Mouse (Mus musculus) CH12.LX (cell line): ENCODE measurements around the gene Gm49318. TPM values are rescaled to one million over a fixed set of nuclear protein-coding genes. Genes with fewer than 3 reads are reported as not detected.

Experiments
- DNase-seq: peaks from one replicate; pipeline ENCODE4 v3.0.0-alpha.2; 2013; ENCODE audit errors: extremely low read depth
- H3K27ac ChIP-seq: 2 replicates; pipeline ENCODE4 v1.5.1; 2012; ENCODE audit warnings: low read depth, mild to moderate bottlenecking, control low read depth, moderate library complexity; ENCODE audit not compliant: insufficient read depth
- H3K27me3 ChIP-seq: replicated peaks from 2 replicates; pipeline ENCODE3; 2012; ENCODE audit warnings: inconsistent platforms
- H3K36me3 ChIP-seq, 2 experiments: replicated peaks in 1 of 2; 2 replicates each; pipeline versions ENCODE3 to v1.6.1; 2012; ENCODE audit warnings: inconsistent platforms in 1 of 2, low read length in 1 of 2, mild to moderate bottlenecking in 1 of 2, mixed read lengths in 1 of 2, moderate library complexity in 1 of 2; ENCODE audit not compliant: control insufficient read depth in 1 of 2, insufficient read depth in 1 of 2
- H3K4me1 ChIP-seq, 2 experiments: 2 replicates each; pipeline ENCODE4 v1.6.1; 2012; ENCODE audit warnings: inconsistent platforms in 1 of 2, moderate library complexity in 1 of 2; ENCODE audit not compliant: insufficient read depth in 2 of 2, control insufficient read depth in 1 of 2
- H3K4me2 ChIP-seq: 2 replicates; pipeline ENCODE4 v1.6.1; 2012; ENCODE audit warnings: low read depth, mild to moderate bottlenecking, control low read depth; ENCODE audit not compliant: poor library complexity, insufficient read depth, severe bottlenecking
- H3K4me3 ChIP-seq, 3 experiments: fragments of 150-350 bp in 1 of 3; sonication (generic) in 1 of 3; replicated peaks in 1 of 3; 2 replicates each; pipeline versions ENCODE3 to v1.5.1; 2011 to 2012; ENCODE audit warnings: low read depth in 2 of 3, low read length in 2 of 3, mild to moderate bottlenecking in 2 of 3, moderate library complexity in 2 of 3, control low read depth in 1 of 3, improper control_type of control experiment in 1 of 3, inconsistent platforms in 1 of 3, mixed read lengths in 1 of 3; ENCODE audit not compliant: poor library complexity in 1 of 3
- H3K79me2 ChIP-seq: replicated peaks from 2 replicates; pipeline ENCODE4 v1.6.1; 2012; ENCODE audit warnings: mild to moderate bottlenecking, moderate library complexity; ENCODE audit not compliant: control insufficient read depth, poor library complexity, insufficient read depth, severe bottlenecking; ENCODE audit errors: extremely low read depth
- H3K9ac ChIP-seq: 2 replicates; pipeline ENCODE4 v1.6.1; 2012; ENCODE audit warnings: low read depth, mild to moderate bottlenecking, control low read depth, moderate library complexity; ENCODE audit not compliant: insufficient read depth
- H3K9me3 ChIP-seq: replicated peaks from 2 replicates; pipeline ENCODE3; 2012; ENCODE audit warnings: low read length, inconsistent platforms, mixed read lengths
- CTCF ChIP-seq, 2 experiments: IDR thresholded peaks in 1 of 2; conservative IDR thresholded peaks in 1 of 2; 2 replicates each; pipeline ENCODE4 v1.5.1; 2011 to 2012; ENCODE audit warnings: low read depth in 2 of 2, low read length in 2 of 2, improper control_type of control experiment in 1 of 2, inconsistent platforms in 1 of 2, mild to moderate bottlenecking in 1 of 2, moderate library complexity in 1 of 2
- E2F4 ChIP-seq: IDR thresholded peaks from 2 replicates; pipeline ENCODE4 v1.6.1; 2011; ENCODE audit warnings: low read depth, low read length, improper control_type of control experiment; ENCODE audit not compliant: insufficient replicate concordance
- EP300 ChIP-seq: IDR thresholded peaks from 2 replicates; pipeline ENCODE4 v1.6.1; 2011; ENCODE audit warnings: low read length, improper control_type of control experiment
- ETS1 ChIP-seq: conservative IDR thresholded peaks from 2 replicates; pipeline ENCODE4 v1.6.1; 2012; ENCODE audit warnings: low read depth, mild to moderate bottlenecking, inconsistent platforms, low read length, improper control_type of control experiment, moderate library complexity
- HCFC1 ChIP-seq: IDR thresholded peaks from 2 replicates; pipeline ENCODE4 v1.6.1; 2012; ENCODE audit warnings: low read depth, mild to moderate bottlenecking, inconsistent platforms, low read length, improper control_type of control experiment
- IRF4 ChIP-seq: IDR thresholded peaks from 2 replicates; pipeline ENCODE4 v1.6.1; 2014; ENCODE audit warnings: low read depth, mild to moderate bottlenecking, inconsistent platforms, low read length, improper control_type of control experiment
- KAT2A ChIP-seq: IDR thresholded peaks from 2 replicates; pipeline ENCODE4 v1.6.1; 2012; ENCODE audit warnings: low read length, improper control_type of control experiment, inconsistent platforms; ENCODE audit not compliant: insufficient replicate concordance
- MAFK ChIP-seq: IDR thresholded peaks from 2 replicates; pipeline ENCODE4 v1.6.1; 2011; ENCODE audit warnings: low read length, improper control_type of control experiment; ENCODE audit not compliant: insufficient replicate concordance
- MAX ChIP-seq: IDR thresholded peaks from 2 replicates; pipeline ENCODE4 v1.6.1; 2011; ENCODE audit warnings: low read length, improper control_type of control experiment
- MXI1 ChIP-seq: IDR thresholded peaks from 2 replicates; pipeline ENCODE4 v1.6.1; 2011; ENCODE audit warnings: mild to moderate bottlenecking, low read depth, low read length, improper control_type of control experiment
- NRF1 ChIP-seq: IDR thresholded peaks from 2 replicates; pipeline ENCODE4 v1.6.1; 2014; ENCODE audit warnings: low read depth, mild to moderate bottlenecking, inconsistent platforms, low read length, improper control_type of control experiment, moderate library complexity
- RAD21 ChIP-seq: IDR thresholded peaks from 2 replicates; pipeline ENCODE4 v1.6.1; 2011; ENCODE audit warnings: low read depth, mild to moderate bottlenecking, low read length, improper control_type of control experiment, moderate library complexity
- SIN3A ChIP-seq: IDR thresholded peaks from 2 replicates; pipeline ENCODE4 v1.6.1; 2012; ENCODE audit warnings: low read length, improper control_type of control experiment, inconsistent platforms
- SMC3 ChIP-seq: IDR thresholded peaks from 2 replicates; pipeline ENCODE4 v1.6.1; 2011; ENCODE audit warnings: low read depth, low read length, improper control_type of control experiment
- TBP ChIP-seq: conservative IDR thresholded peaks from 2 replicates; pipeline ENCODE4 v1.6.1; 2011; ENCODE audit warnings: low read depth, low read length, improper control_type of control experiment
- USF1 ChIP-seq: IDR thresholded peaks from 2 replicates; pipeline ENCODE4 v1.6.1; 2014; ENCODE audit warnings: low read depth, mild to moderate bottlenecking, inconsistent platforms, low read length, improper control_type of control experiment
- ZC3H11A ChIP-seq: IDR thresholded peaks from 2 replicates; pipeline ENCODE4 v1.6.1; 2012; ENCODE audit warnings: low read depth, mild to moderate bottlenecking, inconsistent platforms, low read length, improper control_type of control experiment
- ZKSCAN1 ChIP-seq: IDR thresholded peaks from 2 replicates; pipeline ENCODE4 v1.6.1; 2012; ENCODE audit warnings: low read depth, inconsistent platforms, low read length, improper control_type of control experiment, borderline replicate concordance
- ZNF384 ChIP-seq: IDR thresholded peaks from 2 replicates; pipeline ENCODE4 v1.6.1; 2012; ENCODE audit warnings: low read depth, low read length, improper control_type of control experiment, inconsistent platforms
- dilution Hi-C: fragments of 300-500 bp; cut with MboI; formaldehyde crosslinking; loops from 2 replicates; pipeline ENCODE4 v1.14.3; 2020; ENCODE audit warnings: low sequenced_read_pairs; ENCODE audit not compliant: extremely low pct_unique_long_range_greater_than_20kb, extremely low pct_ligation_motif_present
- in situ Hi-C: fragments of 300-500 bp; cut with MboI; formaldehyde crosslinking; loops from 3 replicates; pipeline ENCODE4 v1.14.3; 2019; ENCODE audit warnings: low sequenced_read_pairs, low pct_ligation_motif_present, low pct_unique_long_range_greater_than_20kb, mixed read lengths
- polyA plus RNA-seq: library from polyadenylated mRNA; unstranded; fragments of >175 nt; gene quantifications from 2 replicates; pipeline ENCODE4 v1.2.1, GENCODE M21; 2012; ENCODE audit warnings: low read depth; ENCODE audit not compliant: insufficient read length
- total RNA-seq, 2 experiments: library from RNA; depleted of rRNA; stranded (reverse); fragments of 300-350 nt in 1 of 2; fragments of >200 nt in 1 of 2; gene quantifications; 2 replicates each; pipeline ENCODE4 v1.2.3; 2012 to 2014

Gene Gm49318
- total and polyA plus RNA-seq, 3 experiments = not detected

DNA sequence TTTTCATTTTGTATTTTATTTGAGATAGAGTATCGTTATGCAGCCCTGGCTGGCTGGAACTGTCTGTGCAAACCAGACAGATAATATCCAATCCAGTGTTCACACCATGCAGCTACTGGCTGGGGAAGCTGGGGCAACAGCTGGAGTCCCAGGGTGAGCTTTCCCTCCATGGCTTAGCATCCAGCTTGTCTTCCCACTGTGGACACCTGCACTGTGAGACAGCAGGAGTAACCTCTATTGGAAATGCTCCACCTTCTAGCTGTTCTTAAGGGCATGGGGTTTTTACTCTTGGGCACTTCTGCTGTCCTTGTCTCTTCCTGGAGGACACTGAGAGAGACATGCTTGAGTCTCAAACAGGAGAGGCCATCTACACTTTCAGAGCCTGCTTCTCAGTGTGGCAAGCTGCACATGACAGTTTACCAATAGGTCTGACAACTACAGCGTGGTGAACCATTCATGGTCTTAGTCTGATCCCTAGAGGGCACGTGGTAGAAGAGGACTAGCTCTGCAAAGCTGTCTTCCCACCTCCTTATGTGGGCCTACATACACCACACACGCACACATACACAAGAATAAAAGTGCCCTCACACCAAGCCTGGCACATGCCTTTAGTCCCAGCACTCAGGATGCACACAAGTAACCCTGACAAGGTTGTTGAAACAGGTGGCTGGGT lies 1.0 kb downstream of the Gm49318 start:
- Histone ChIP-seq H3K9ac (no peak overlapping the region), H3K4me2 (peak overlapping the region; percentile 54; the same call in 1 of the 2 replicates), H3K4me3 (peak overlapping the region; percentile 20 to 78 (median 34)), H3K9me3 (no peaks in the 10 kb centered on the region), H3K79me2 (no peaks in the 10 kb centered on the region; the same call in 1 of the 2 replicates), H3K27ac (no peak overlapping the region), H3K4me1 (peaks cover 6 to 19% of the 10 kb centered on the region in 2 experiments), H3K36me3 (peaks cover 43 to 77% of the 10 kb centered on the region in 2 experiments), H3K27me3 (no peaks in the 10 kb centered on the region)
- no peak for DNase-seq
- no peak for TF ChIP-seq ZNF384
- no peak for TF ChIP-seq KAT2A
- TF ChIP-seq ZKSCAN1 = no peak
- no peak for TF ChIP-seq ETS1
- no peak for TF ChIP-seq MAFK
- no peak for TF ChIP-seq EP300
- in situ Hi-C loops = loop anchor here (5.0 kb wide), 2 partner anchors 47 to 87 kb away; partner anchors contain the start of genes Elof1 and Pigyl
- dilution Hi-C loops = no loop called here

- no peak overlapping the region for H3K27ac ChIP-seq
- no peak overlapping the region for H3K9ac ChIP-seq
- dilution Hi-C loops = no loop called here
- H3K27me3 ChIP-seq = no peaks in the 10 kb centered on the region
- H3K9me3 ChIP-seq = no peaks in the 10 kb centered on the region
- no peak for DNase-seq
- no peak overlapping the region for H3K4me2 ChIP-seq
- in situ Hi-C loops = no loop called here
- TF ChIP-seq SMC3 (no peak), MAX (no peak), MXI1 (no peak), SIN3A (no peak), HCFC1 (no peak), USF1 (no peak), NRF1 (no peak)
- H3K4me1 ChIP-seq = peaks cover under 1 to 12% of the 10 kb centered on the region in 2 experiments
- no peaks in the 10 kb centered on the region for H3K79me2 ChIP-seq
- H3K36me3 ChIP-seq = peaks cover 30 to 76% of the 10 kb centered on the region in 2 experiments
- no peak overlapping the region for H3K4me3 ChIP-seq
Measured at GRCm38 (mm10) chr9:22067195-22067594, 3.9 kb downstream of the Gm49318 start.

DNA sequence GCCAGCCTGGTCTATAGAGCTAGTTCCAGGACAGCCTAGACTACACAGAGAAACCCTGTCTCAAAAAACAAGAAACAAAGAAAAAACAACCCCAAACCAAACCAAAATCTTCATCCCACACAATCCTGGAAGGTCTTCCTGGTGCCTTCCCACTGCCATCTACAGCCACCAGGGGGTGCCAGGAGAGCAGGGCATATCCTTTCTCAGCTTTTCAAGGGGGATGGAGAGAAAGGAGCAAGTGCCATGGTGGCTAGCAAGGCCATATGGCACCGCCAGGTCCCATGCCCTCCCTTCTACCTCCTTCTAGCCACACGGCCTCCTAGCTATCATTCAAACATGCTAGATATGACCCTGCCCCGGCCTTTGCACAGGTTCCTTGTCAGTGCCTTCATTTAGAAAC lies 4.6 kb downstream of the Gm49318 start:
- in situ Hi-C loops = no loop called here
- H3K4me3 ChIP-seq = no peak overlapping the region
- TF ChIP-seq IRF4 = no peak
- no peak for TF ChIP-seq TBP
- TF ChIP-seq E2F4 = no peak
- peak; percentile 83 for TF ChIP-seq SMC3
- TF ChIP-seq ZC3H11A = peak; percentile 19; the same call in 1 of the 2 replicates
- TF ChIP-seq MAFK = no peak
- peak; percentile 48 to 85; a peak in 3 of 4 replicates for TF ChIP-seq CTCF (conservative IDR thresholded peaks at IDR 0.05 in 1 of 2, IDR thresholded peaks at IDR 0.05 in 1 of 2; ENCODE audit: low read depth in 2 of 2, low read length in 2 of 2)
- peak; percentile 72 for TF ChIP-seq RAD21
- DNase-seq = peak; percentile 38
- H3K27ac ChIP-seq = no peak overlapping the region
- H3K4me1 ChIP-seq = peaks cover 0 to 8% of the 10 kb centered on the region in 2 experiments; a peak in 3 of 4 replicates
- no peak overlapping the region for H3K4me2 ChIP-seq
- H3K36me3 ChIP-seq = peaks cover 35 to 81% of the 10 kb centered on the region in 2 experiments
- dilution Hi-C loops = no loop called here
- H3K27me3 ChIP-seq = no peaks in the 10 kb centered on the region
- no peak overlapping the region for H3K9ac ChIP-seq
- no peaks in the 10 kb centered on the region for H3K79me2 ChIP-seq
- H3K9me3 ChIP-seq = no peaks in the 10 kb centered on the region
